Mouse (Mus musculus): Measurements from ENCODE around the gene Pdlim5. TPM values are rescaled to one million over a fixed set of nuclear protein-coding genes. Genes with fewer than 3 reads are reported as not detected.
A peak's percentile ranks its signal among the peaks of the same experiment; 100 is the strongest.
"Not testable (repeated sequence)": the region's sequence is repeated elsewhere in the genome, so short reads cannot be mapped to it uniquely, and the experiment has no call there.

Pdlim5 gene
- total RNA-seq (2021): 100 to 1,000 TPM; 678 to 728 TPM
- long read RNA-seq, experiment 1, full-length matches to known transcripts: 4 of 415 reads
- long read RNA-seq, experiment 1, partial matches to known transcripts: 52 of 415 reads
- long read RNA-seq, experiment 1, other reads (novel, unspliced or antisense): 359 of 415 reads
- long read RNA-seq, experiment 2, full-length matches to known transcripts: 9 of 324 reads
- long read RNA-seq, experiment 2, partial matches to known transcripts: 16 of 324 reads
- long read RNA-seq, experiment 2, other reads (novel, unspliced or antisense): 299 of 324 reads

DNA sequence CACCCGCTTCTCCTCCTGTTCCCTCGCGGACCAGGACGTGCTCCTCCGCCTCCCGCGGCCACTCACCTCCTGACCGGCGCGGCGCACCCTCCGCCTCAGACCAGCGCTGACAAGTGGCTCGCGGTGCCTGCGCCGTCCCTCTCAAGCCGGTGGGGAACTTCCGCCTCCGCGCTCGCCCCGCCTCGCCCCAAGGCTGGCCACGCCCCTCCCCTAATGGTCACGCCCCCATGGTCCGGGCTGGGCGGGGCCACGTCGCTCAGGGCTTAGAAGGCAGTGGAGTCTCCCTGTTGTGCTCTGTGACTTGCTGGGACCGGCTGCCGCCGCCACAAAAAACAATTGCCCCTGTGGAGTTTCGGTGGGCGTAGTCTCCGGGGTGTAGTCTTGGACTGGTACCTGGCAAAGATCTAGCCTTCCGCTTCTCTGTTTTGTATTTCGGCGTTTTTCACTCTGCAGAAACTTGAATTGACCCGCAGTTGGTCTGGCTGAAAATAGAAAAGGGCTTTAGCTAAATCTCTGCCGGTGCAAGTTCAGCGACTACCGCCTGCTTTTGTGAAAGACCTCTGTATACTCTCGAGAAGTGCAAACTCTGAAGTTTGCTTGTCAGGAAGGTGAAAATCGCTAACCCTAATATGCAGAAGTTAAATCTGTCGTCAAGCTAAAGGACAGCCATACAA lies at the start of gene Pdlim5:
Pdlim5 (minus strand) TSS at position 177 of the 674 bp plus-strand sequence.
- intact Hi-C loops (cut with DNase I): loop anchor here (1.0 to 2.0 kb wide), 2 partner anchors 45 to 101 kb away; no protein-coding TSS in a partner anchor
- peak; percentile 99 for DNase-seq

DNA sequence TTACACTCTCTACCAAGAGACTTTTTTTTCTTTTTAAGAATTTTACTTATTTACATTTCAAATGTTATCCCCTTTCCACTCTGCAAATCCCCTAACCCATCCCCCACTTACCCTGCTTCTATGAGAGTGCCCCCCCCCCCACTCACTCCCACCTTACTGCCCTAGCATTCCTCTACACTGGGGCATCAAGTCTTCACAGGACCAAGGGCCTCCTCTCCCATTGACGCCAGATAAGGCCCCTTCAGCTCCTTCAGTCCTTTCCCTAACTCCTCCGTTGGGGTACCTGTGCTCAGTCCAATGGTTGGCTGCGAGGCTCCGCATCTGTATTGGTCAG lies 48.2 kb upstream of the Pdlim5 start:
- no peak for DNase-seq
- intact Hi-C loops (cut with DNase I): loop anchor here (2.0 kb wide), 1 partner anchor 149 kb away; no protein-coding TSS in a partner anchor

DNA sequence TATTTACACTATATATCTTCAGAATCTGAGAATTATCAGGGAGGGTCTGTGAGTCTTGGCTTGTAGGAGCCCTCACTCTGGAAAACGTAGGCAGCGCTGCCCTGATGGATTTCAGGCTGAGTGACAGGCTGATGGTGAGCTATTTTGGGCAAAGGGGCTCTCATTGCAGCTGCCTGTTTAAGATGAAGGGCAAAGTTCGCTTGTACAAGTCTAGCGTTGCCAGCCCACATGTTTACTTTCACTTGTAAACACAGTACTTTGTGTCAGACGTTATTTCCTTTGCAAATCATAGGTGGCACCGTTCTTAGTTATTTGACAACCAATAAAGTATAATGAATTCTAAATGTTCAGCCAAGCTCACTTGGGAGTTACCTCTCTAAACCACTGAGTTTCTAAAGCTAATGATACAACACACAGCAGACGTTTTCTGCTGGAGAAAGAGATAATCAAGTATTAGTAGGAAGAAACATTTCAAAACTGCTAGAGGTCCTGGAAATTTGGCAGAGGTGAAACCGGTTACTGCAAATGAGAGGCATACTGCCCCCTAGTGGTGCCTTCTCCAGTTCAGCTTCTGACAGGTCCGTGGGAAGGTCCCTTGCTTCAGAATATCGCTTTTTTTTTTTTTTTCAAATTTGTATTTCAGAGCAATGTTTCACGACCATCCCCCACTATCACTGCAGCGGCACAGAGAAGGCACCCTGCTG lies 47.7 kb upstream of the Pdlim5 start:
- peak; percentile 93 to 96 for DNase-seq

DNA sequence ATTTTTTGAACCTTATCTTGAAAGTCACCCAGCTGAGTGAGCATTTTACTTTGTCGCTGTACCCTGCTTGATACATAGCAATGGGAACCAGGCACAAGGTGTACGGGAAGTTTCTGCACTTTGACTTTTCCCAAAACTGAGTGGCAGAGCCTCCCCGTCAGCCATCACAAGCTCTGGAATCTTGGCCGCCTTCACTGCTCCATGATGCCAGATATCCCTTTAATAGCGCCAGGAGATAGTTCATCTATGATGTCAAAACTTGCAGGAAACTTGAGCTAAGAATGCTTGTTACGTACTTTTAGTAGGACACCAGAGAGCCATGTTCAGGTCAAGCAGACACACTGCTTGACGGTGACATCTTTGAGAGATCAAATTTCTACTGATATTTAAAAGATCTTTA lies 46.7 kb upstream of the Pdlim5 start:
- DNase-seq: peak in 1 of 2 experiments; percentile 42
- intact Hi-C loops (cut with DNase I): loop anchor here (2.0 kb wide), 1 partner anchor 147 kb away; no protein-coding TSS in a partner anchor

More for the DNA sequence above, 47.7 kb upstream of the Pdlim5 start:
- intact Hi-C loops (cut with DNase I): loop anchor here (2.0 kb wide), 1 partner anchor 148 kb away; no protein-coding TSS in a partner anchor

DNA sequence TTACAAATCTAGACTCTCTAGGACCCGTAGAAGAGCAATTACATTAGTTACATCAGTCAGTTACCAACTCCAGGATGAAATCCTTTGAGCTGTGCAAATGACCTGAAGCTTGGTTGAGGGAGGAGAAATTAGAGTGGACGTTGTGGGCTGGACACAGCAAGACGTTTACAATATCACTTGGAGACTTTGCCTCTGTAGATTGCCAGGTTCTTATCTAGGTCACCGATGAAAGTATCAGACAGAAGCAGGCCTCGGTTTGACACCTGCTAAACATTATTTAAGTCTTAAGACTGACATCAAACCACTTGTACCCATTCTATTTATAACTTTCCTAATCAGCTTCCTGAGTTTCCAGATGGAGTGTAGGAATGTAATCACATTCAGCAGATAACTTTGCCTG lies 45.6 kb upstream of the Pdlim5 start:
- DNase-seq: no peak
- intact Hi-C loops (cut with DNase I): no loop called here

DNA sequence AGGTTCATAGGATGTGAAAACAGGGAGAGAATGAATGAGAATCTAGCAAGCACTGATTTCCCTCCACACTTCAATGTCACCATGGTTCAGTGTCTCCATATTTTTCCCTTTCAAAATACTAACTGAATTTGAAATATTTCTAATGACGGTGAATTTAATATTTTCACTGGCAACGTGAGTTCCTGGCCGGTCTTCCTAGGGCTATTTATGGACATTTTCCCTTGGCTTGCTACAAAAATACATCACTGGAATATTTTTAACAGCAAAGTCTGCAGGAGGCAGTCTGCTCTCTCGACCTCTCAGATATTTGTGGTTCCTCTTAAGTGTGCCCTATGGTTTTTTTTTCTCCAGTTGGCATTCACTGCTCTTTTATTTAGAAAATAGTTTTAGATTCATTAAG lies 44.7 kb upstream of the Pdlim5 start:
- intact Hi-C loops (cut with DNase I): loop anchor here (1.0 kb wide), 1 partner anchor 45 kb away; the partner anchor contains the start of gene Pdlim5
- no peak for DNase-seq

DNA sequence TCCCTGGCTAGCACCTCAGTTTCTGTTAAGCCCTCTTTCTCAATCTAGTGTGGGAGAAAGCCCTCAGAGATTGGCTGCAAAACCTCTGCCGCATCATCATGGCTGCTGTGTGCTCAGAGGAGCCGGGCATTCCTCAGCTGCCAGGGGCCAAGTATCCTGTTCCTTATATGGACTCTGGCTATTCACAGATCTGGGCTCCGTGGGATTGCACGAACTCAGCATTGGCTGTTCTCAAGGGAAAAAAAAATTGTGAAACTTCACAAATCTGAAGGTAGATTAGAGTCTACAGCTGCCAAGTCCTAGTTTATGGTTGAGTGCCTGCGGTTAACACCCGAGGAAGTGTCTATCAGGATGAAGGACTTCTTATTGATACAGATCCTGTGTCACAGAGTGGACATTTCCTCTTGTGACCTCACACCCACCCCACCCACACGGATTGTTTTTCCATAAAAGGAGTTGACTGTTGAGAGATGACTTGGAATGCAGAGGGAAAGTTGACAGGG lies 44.1 kb upstream of the Pdlim5 start:
- DNase-seq: peak; percentile 49 to 71
- intact Hi-C loops (cut with DNase I): loop anchor here (1.0 kb wide), 1 partner anchor 44 kb away; the partner anchor contains the start of gene Pdlim5

DNA sequence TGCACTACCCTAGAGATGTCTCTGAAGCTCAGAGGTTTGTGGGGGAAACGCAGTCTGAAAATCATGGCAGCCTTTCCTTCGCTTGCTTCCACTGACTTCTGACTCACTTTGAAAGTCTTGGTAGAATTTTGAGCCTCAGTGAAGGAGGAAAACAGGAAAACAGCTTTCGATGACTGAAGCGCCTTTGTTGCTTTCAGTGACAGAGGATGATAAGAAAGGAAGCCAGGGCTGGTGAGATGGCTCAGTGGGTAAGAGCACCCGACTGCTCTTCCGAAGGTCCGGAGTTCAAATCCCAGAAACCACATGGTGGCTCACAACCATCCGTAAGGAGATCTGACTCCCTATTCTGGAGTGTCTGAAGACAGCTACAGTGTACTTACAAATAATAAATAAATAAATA lies 43.1 kb upstream of the Pdlim5 start:
- DNase-seq; intact Hi-C loops (cut with DNase I): not testable (repeated sequence)

DNA sequence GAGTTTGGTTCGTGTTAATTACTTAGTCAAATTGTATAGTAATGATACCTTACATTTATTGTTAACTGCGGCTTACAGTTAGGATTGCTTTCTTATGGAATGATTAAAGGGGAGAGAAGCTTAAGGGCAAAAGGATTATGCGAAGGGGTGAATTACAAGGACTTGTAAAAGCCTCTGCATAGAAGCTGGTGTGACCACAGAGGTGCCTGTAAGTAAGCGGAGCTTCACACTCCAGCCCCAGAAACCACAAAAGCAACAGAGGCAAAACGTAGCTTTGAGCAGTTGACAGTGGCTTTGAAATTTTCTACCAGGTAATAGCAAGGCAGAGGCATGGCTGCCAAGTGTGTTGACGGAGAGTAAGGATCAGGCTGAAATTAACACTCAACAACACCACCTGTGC lies 41.3 kb upstream of the Pdlim5 start:
- DNase-seq: no peak
- intact Hi-C loops (cut with DNase I): no loop called here

DNA sequence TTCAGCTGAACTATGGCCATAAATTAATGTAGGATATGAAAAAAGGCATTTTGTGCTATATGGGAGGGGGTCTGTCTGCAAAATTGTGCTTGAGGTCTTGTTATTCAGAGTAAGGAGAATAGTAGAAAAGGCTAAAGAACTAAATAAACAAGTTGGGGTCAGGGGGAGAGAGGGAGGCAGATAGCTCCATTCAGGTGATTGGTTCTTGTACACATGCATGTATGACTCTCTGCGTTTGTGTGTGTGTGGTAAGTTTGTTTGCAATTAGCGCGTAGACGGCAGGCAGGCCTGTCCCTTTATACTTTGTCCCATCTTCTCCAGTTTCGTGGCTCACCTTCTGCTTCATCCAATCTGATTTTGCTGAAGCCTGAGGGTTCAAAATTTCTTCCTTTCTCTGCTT lies 40.7 kb upstream of the Pdlim5 start:
- DNase-seq: no peak
- intact Hi-C loops (cut with DNase I): no loop called here

DNA sequence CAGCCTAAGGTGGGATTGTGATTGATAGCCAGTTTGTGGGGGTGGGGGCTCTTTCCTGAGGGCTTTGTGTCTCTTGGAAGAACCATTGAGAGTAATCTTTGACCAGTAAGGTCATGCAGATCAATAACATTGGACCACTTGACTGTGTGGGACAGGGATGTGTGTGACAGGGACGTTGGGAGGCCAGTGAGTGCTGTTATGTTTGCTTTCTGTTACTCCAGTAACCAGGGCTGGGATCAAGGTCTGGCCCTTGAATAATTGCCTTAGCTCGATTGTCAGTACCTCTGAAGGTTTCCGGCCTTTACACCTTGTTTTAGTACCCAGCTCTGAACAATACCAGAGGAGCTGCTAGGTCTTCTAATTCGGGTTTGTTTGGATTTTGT lies 39.3 kb upstream of the Pdlim5 start:
- DNase-seq: no peak
- intact Hi-C loops (cut with DNase I): no loop called here

DNA sequence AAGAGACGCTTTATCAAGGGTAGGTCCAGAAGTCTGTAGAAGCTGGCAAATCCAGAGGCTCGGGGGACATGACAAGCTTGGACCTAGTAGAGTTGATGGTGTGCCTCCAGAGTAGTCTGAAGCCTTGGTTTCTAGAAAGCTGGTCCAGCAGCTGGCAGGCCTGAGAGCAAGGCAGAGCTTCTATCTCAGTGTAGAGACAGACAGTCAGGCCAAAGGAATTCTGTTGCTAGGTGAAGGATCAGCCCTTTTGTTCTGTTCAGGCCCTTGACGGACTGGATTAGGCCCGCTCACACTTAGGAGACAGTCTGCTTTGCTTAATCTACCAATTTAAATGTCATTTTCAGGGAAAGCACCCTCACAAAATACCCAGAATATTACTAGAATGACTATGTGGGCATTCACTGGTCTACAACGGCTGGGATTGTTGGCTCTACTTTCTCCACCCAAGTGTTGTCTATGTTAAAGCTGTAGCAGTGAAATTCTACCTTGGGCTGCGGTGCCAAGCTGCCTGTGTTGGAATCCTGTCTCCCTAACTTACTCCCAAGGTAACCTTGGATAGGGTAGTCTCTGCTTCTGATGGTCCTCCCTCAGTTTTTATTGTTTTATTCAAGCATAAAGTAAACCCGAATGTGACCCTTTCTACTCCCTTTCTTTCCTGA lies 38.8 kb upstream of the Pdlim5 start:
- DNase-seq: no peak
- intact Hi-C loops (cut with DNase I): no loop called here

DNA sequence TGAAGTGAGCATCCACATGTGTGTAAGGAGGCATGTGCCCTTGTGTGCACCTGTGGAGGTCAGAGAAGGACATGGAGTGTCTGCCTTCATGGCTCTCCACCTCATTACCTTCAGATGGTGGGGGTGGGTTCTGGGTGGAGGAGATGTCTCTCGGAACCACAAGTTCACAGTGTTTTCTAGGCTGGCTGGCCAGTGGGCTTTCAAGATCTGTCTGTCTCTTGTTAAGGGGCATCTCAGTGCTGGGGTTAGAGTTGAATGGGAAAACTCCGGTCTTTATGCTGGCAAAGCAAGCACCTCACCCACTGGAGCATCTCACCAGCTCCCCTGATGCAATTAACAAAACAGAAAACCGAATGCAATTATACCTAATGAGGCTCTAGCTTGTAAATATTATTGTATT lies 36.0 kb upstream of the Pdlim5 start:
- DNase-seq: no peak
- intact Hi-C loops (cut with DNase I): no loop called here

DNA sequence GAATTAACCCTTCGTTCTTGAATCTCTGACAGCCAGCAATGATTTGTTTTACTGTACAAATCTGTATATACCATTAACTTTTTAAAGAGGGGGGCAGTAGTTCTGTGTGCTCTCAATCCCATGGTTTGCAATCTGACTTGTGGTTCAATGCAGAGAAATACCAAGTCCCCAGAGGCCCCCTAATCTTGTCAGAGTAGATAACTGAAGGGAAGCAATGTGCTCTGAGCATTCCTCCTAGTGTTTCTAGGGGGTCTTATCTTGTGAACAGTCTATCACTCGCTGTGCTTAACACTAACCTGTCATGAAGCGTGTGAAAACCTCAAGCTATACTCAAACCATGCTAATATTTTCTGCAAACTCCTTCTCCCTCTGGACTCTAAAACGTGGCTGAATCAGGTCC lies 34.6 kb upstream of the Pdlim5 start:
- intact Hi-C loops (cut with DNase I): no loop called here

DNA sequence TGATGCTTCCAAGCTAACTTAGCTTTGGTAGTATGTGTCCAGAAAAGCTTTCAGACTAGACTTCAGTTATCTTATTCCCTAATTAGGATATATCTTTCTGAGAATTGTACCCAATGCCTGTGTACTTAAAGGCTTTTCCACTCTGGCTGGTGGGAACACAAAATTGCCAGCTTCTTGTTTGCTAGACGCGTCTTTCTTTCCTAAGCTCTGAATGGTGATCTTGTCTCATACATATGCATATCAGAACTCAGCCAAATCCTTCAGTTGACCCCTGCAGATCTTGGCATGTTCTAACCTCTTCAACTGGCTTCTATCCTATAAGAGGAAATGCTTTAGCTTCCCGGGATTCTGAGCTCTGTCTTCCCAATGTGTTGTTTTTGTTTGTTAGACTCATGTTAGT lies 31.3 kb upstream of the Pdlim5 start:
- intact Hi-C loops (cut with DNase I): no loop called here
- no peak for DNase-seq

More for the DNA sequence above, 34.6 kb upstream of the Pdlim5 start:
- no peak for DNase-seq

DNA sequence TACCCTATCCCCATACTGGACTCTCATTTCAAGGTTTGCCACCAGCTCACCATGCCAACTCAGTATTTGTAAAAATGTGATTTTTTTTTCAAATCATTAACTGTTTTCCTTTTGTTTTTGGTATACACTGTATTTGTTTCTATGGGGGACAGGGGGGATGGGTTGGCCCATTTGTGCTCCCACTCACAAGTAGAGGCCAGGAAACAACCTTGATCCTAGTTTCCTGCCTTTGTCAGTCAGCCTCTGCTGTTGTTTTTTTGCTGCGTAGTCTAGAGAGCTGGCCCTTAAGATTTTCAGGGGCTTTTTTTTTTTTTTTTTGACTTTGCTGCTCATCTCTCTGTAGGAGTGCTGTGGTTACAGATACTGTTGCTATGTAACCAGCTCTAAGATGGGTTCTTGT lies 28.6 kb upstream of the Pdlim5 start:
- no peak for DNase-seq
- intact Hi-C loops (cut with DNase I): no loop called here

DNA sequence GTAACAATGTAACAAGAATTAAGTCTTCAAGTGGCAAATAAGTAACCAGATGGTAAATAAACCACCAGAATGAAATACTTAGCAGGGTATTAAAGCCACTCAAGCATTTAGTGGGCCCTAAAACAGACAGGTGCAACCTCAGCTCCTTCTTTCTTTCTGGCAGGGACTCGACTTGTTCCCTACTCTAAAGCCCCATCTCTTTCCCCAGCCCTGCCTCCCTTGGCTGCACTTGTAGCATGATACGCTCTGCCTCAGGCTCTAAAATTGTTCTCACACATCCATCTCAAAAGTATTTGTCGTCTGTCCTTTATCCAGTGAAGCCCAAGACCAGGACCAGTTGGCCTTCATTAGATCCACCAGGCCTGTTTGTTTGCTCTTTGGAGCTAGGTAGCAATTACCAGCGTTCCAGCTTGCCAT lies 28.0 kb upstream of the Pdlim5 start:
- intact Hi-C loops (cut with DNase I): no loop called here
- DNase-seq: no peak

DNA sequence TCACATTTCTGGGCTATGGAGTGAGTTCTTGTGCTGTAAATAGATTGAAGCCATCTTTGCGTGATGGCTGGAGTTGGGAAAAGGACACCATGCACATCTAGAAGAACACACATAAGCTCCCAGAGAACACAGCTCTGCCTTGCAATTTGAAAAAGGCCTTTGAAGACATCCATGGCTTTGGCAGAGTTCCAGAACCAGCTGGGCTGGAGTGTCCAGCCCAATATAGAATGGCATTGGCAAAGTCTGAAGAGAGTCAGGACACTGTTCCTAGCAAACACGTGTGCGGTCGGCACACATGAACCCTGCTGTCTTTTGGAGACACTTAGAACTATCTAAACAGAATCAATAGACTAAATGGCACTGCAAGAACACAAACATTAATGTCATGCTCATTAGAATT lies 26.7 kb upstream of the Pdlim5 start:
- intact Hi-C loops (cut with DNase I): no loop called here
- DNase-seq: peak; percentile 40 to 51

DNA sequence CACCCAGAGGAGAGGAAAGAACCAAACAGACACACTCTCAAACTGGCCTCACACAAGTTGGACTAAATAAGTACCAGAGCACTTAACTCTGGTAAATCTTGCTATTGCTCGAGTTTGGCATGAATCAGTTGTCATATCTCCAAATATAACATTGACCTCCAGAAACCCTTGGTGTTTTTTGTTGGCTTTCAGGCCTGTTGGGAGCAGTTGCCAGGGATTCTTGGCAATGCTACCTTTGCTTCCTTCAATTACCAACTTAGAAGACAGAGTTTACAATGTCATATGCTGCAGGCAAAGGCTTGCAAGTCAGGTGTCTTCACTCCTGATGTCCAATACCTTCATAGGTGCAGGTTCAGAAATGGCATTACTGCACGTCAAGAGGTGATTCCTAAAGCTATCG lies 26.0 kb upstream of the Pdlim5 start:
- intact Hi-C loops (cut with DNase I): no loop called here
- peak in 1 of 2 experiments; percentile 51 for DNase-seq

DNA sequence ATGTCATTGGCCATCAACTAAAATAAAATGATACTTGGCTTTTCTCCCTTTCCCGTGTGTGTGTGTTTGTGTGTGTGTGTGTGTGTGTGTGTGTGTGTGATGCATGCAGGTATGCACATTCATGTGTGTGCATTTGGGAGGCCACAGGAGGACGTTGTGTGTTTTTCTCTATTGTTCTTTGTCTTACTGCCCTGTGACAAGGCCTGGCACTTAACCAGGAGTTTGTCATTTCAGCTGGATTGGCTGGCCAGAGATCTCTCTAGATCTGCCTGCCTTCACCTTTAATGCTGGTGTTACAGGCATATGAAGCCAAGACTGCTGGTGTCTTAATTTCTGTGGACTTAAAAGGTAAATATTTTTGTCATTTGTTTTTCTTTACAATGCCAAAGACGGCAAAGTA lies 22.5 kb upstream of the Pdlim5 start:
- DNase-seq: no peak
- intact Hi-C loops (cut with DNase I): no loop called here

Data from heart, postnatal 14 days (tissue).